Mouse (Mus musculus) embryonic fibroblast, embryonic 13.5 days (primary cell): ENCODE results near the gene Slc25a36.

Source experiments
- CTCF ChIP-seq: IDR thresholded peaks from 2 replicates; pipeline ENCODE4 v1.5.1; 2011; ENCODE audit warnings: mild to moderate bottlenecking, control low read depth, low read length, moderate library complexity, borderline replicate concordance; ENCODE audit not compliant: insufficient read depth
- POLR2A ChIP-seq: IDR thresholded peaks from 2 replicates; pipeline ENCODE4 v1.6.1; 2011; ENCODE audit warnings: low read depth, mild to moderate bottlenecking, control low read depth, low read length, moderate library complexity

GRCm38 (mm10) chr9:97103376-97104061 lies 7.4 kb downstream of the Slc25a36 start:
- TF ChIP-seq POLR2A, result no peak
- TF ChIP-seq CTCF, result no peak
